Mouse (Mus musculus) embryonic facial prominence, embryonic 14.5 days (tissue): ENCODE data around the gene Pagr1b. TPM values are rescaled to one million over a fixed set of nuclear protein-coding genes. Genes with fewer than 3 reads are reported as not detected.

Source experiments
- ATAC-seq: fragments of 200-750 bp; cut with Nextera tagmentation; 2 replicates; pipeline ENCODE4 v1.8.0; 2017; ENCODE audit warnings: low read depth, moderate number of reproducible peaks, moderate TSS enrichment
- DNase-seq: peaks from one replicate; pipeline ENCODE4 v3.0.0-alpha.2; 2015; ENCODE audit warnings: low spot score
- H3K27ac ChIP-seq: fragments of 300-500 bp; sonication (generic); replicated peaks from 2 replicates; pipeline ENCODE4 v1.5.1; 2014; ENCODE audit warnings: low read depth, mild to moderate bottlenecking, low read length, moderate library complexity
- H3K27me3 ChIP-seq: fragments of 300-500 bp; sonication (generic); replicated peaks from 2 replicates; pipeline ENCODE4 v1.6.1; 2014; ENCODE audit warnings: low read length; ENCODE audit not compliant: control insufficient read depth, insufficient read depth
- H3K36me3 ChIP-seq: fragments of 300-500 bp; sonication (generic); 2 replicates; pipeline ENCODE4 v1.6.1; 2014; ENCODE audit warnings: low read length, mixed read lengths; ENCODE audit not compliant: control insufficient read depth, insufficient read depth
- H3K4me1 ChIP-seq: fragments of 300-500 bp; sonication (generic); 2 replicates; pipeline ENCODE4 v1.6.1; 2014; ENCODE audit warnings: antibody characterized with exemption, low read length; ENCODE audit not compliant: control insufficient read depth, insufficient read depth
- H3K4me2 ChIP-seq: fragments of 300-500 bp; sonication (generic); 2 replicates; pipeline ENCODE4 v1.6.1; 2014; ENCODE audit warnings: low read depth, mild to moderate bottlenecking, low read length, moderate library complexity, mixed read lengths
- H3K4me3 ChIP-seq: fragments of 300-500 bp; sonication (generic); 2 replicates; pipeline ENCODE4 v1.5.1; 2014; ENCODE audit warnings: low read depth, mild to moderate bottlenecking, low read length
- H3K9ac ChIP-seq: fragments of 300-500 bp; sonication (generic); 2 replicates; pipeline ENCODE4 v1.6.1; 2014; ENCODE audit warnings: low read depth, mild to moderate bottlenecking, low read length, moderate library complexity, mixed read lengths
- H3K9me3 ChIP-seq: fragments of 300-500 bp; sonication (generic); 2 replicates; pipeline ENCODE4 v1.6.1; 2016; ENCODE audit warnings: low read length; ENCODE audit not compliant: control insufficient read depth
- WGBS: fragments of 180-500 bp; shearing (Covaris S2); extraction: QIAGEN DNeasy Blood & Tissue Kit; methylation state at CpG from one replicate; pipeline ENCODE4 v1.1.7; 2014; 5-methylcytosine and 5-hydroxymethylcytosine counted together
- polyA plus RNA-seq: library from polyadenylated mRNA; unstranded; fragments of >200 nt; fragmentation: Nextera tagmentation; extraction: Ambion mirVana; gene quantifications from 2 replicates; pipeline ENCODE4 v1.2.1, GENCODE M21; 2014

The Pagr1b gene
- polyA plus RNA-seq, 1 experiment from 2014 or later: not detected

DNA sequence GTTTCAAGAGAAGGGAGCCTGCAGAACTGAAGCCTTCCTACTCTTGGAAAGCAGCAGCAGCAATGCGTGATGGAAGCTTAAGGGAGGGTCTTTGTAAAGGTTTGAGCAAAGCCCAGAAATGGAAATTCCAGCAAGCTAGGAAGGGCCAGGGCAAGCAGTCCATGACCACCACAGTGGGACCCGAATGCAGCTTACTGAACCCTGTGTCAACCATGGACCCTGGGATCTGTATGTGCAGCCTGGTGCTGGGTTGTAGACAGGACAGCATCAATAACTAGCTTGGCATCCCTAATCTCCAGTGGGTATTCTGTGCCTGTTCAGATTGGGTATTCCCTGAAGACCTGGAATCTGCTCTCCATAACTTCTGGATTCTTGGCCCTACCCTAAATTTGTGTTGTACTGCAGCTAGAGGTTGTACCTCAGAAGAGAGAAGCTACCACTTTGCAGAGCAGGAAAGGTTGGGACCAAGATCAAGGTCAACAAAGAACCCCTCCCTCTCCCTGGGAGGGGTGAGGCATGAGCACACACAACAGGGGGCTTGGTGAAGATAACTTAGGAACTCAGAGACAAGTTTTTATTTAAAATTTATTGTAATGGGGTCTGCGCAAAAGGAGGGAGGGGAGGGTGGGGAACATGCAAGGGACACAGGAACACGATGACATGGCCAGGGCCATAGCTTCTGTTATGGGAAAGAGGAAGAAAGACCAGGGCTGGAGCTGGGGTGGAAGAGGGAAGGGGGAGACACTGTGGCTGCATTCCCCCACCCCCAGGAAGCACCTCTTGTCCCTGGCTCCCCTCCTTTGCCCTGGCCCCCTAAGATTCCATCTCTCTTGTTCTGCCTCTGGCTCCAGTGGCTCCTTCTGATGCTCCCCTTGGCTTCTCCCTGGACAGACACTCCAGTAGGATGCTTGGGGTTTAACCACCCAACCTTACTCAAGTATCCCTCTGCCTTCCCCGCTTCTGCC, 5.6 kb upstream of the Pagr1b start:
- peak overlapping the region; percentile 84 for H3K27ac ChIP-seq
- H3K36me3 ChIP-seq: peaks cover 30% of the 10 kb centered on the region
- H3K9ac ChIP-seq: peak overlapping the region; percentile 78
- H3K27me3 ChIP-seq: no peaks in the 10 kb centered on the region
- WGBS: 38% methylated on average over 5 of the region's 5 CpGs
- ATAC-seq (no peak), DNase-seq (peak; percentile 38)
- H3K4me1 ChIP-seq: peaks cover 36% of the 10 kb centered on the region
- peak overlapping the region; percentile 59 for H3K4me3 ChIP-seq
- peak overlapping the region; percentile 83 for H3K4me2 ChIP-seq
- H3K9me3 ChIP-seq: no peaks in the 10 kb centered on the region

DNA sequence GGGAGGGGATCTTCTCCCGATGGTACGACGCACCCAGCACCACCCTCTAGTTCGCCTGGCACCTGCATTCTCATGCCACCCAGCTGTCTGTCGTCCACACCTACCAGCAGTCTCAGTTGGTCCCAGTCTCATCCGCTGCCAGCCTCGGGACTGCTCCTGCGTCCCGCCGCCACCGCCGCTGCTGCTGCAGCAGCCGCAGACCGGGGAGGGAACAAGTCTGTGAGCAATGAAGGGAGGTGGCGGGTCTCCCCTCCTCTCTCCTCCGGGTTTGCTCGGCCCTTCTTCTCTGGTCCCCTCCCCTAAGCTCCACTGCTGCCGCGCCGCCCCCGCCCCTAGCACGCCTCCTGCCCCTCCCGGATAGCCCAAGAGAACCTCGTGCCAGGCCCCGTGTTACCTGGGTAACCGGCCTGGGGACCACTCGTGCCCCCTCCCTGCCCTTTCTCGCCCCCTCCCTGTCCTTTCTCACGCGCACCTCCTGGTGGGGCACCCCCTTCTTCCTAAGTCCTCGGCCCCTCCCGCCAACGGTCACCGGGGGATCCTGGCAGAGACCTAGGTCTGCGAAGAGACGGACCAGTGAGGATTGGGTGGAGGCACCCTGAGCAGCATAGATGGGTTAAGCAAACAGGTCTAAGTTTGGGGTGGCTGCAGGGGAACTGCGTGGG, 4.7 kb upstream of the Pagr1b start, which contains the start of the genes Gm42742 and Prrt2:
Gene Gm42742, minus strand, starts transcription at position 197 of the 662 bp plus-strand sequence.
Gene Prrt2, minus strand, starts transcription at position 311 of the 662 bp plus-strand sequence.
- WGBS: 2% methylated on average over 32 of the region's 37 CpGs
- peak within 1 kb of the TSS; percentile 78 for H3K9ac ChIP-seq
- DNase-seq: peak; percentile 91
- H3K27me3 ChIP-seq: no peaks in the 10 kb centered on the region
- peak; percentile 48 for ATAC-seq
- peak within 1 kb of the TSS; percentile 84 for H3K27ac ChIP-seq
- H3K9me3 ChIP-seq: no peaks in the 10 kb centered on the region
- peaks cover 30% of the 10 kb centered on the region for H3K36me3 ChIP-seq
- H3K4me3 ChIP-seq: peak within 1 kb of the TSS; percentile 59
- peak within 1 kb of the TSS; percentile 83 for H3K4me2 ChIP-seq
- peaks cover 37% of the 10 kb centered on the region for H3K4me1 ChIP-seq

GRCm38 (mm10) chr7:127020491-127020890, 4.2 kb upstream of the Pagr1b start:
- DNase-seq (no peak), ATAC-seq (no peak)
- peaks cover 41% of the 10 kb centered on the region for H3K4me1 ChIP-seq
- no peaks in the 10 kb centered on the region for H3K27me3 ChIP-seq
- peak overlapping the region; percentile 59 for H3K4me3 ChIP-seq
- H3K27ac ChIP-seq: peak overlapping the region; percentile 84
- peak overlapping the region; percentile 78 for H3K9ac ChIP-seq
- no peaks in the 10 kb centered on the region for H3K9me3 ChIP-seq
- peaks cover 36% of the 10 kb centered on the region for H3K36me3 ChIP-seq
- WGBS: 36% methylated on average over 5 of the region's 5 CpGs
- peak overlapping the region; percentile 83 for H3K4me2 ChIP-seq

DNA sequence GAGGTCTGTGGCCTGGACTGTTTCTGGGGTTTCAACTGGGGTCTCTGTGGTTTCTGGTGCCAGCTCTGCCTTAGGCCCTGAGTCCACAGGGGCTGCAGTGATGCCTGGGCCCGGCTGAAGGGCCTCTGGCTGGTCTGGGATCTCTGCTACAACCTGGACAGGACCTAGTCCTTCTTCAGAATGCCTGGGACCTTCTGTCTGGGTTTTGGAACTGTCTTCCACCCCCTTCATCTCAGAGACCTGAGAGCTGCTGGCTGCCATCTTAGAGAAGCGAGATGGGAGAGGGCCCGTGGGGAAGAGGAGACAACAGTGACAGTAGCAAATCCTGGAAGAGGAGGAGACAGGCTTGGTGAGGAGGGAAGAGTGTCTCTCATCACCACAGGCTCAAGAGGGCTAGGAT, 3.7 kb upstream of the Pagr1b start:
- peaks cover 37% of the 10 kb centered on the region for H3K36me3 ChIP-seq
- peak overlapping the region; percentile 59 for H3K4me3 ChIP-seq
- no peaks in the 10 kb centered on the region for H3K9me3 ChIP-seq
- DNase-seq: no peak
- no peaks in the 10 kb centered on the region for H3K27me3 ChIP-seq
- ATAC-seq: no peak
- peak overlapping the region; percentile 83 for H3K4me2 ChIP-seq
- 40% methylated on average over 3 of the region's 3 CpGs for WGBS
- peak overlapping the region; percentile 84 for H3K27ac ChIP-seq
- H3K9ac ChIP-seq: peak overlapping the region; percentile 78
- peaks cover 41% of the 10 kb centered on the region for H3K4me1 ChIP-seq

DNA sequence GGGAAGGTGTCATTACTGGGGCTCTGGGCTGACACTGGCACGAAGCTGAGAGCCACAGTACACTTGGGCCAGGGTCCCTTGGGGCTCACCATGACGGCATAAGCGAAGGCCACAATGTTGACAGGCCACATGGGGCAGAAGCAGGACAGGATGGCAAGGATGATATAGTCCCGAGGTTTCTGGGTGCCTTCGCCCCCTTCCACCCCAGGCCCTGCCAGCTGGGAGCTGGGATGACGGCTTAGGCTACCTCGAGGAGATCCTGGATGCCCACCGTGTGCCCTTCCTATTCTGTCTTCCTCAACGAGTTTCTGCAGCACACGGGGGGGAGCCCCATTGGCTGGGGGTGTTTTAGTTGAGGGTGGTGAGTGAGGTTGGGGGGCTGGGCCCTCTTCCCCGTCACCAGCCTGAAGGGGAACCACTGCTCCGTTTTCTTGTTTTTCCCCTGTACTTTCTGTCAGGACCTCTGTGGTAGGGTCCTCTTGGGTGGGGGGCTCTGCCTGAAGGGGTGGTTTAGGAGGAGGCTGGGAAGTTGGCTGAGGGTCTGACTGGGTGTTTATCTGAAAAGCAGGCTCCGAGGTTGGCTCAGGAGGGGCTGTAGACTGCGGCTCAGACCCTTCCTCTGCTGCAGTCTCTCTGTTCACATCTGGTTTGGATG, 3.1 kb upstream of the Pagr1b start:
- Histone ChIP-seq H3K4me2 (peak overlapping the region; percentile 83), H3K9me3 (no peaks in the 10 kb centered on the region), H3K27me3 (no peaks in the 10 kb centered on the region), H3K27ac (peak overlapping the region; percentile 84), H3K9ac (peak overlapping the region; percentile 78), H3K4me1 (peaks cover 41% of the 10 kb centered on the region), H3K4me3 (peak overlapping the region; percentile 59), H3K36me3 (peaks cover 40% of the 10 kb centered on the region)
- ATAC-seq (no peak), DNase-seq (no peak)
- 55% methylated on average over 10 of the region's 14 CpGs for WGBS

DNA sequence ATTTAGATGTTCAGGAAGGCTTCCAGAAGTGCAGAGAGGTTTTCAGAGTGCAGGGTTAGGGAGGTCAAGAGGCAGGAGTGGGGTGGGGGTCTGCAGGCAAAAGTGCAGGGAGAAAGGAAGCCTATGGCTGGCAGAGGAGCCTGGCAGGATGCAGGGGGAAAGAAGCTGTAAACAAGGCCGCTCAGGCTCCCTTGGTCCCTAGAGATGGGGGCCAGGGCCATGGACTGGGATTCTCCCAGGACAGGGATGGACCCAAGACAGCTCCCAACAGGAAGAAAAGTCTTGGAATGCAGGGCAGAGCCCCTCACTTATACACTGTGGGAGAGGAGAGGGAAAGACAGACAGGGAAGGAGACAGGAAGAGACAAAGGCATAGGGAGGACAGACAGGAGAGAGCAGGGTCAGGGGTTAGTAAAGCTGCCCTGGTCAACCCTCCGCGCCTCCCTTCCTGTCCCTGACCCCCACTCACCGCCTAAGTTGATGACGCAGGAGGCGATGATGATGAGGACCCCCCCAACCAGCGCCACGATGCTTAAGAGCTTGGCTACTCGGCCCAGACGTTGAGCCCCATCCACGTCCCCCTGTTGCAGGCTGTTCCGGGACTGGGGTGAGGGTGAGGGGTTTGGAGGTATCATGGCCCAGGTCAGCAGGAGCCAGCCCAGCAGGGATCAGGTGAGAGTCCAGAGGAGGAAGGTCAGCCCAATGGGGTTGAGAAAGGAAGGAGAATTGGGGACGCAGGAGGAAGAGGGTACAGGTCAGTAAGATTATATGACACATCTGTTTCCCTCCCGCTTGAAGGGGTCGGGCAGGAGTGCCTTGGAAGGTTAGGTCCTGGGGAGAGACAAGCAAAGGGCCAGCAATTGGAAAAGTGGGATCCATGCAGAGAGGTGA, 2.4 kb upstream of the Pagr1b start:
- Histone ChIP-seq H3K4me2 (peak overlapping the region; percentile 83), H3K27ac (peak overlapping the region; percentile 77), H3K36me3 (peaks cover 40% of the 10 kb centered on the region), H3K9me3 (no peaks in the 10 kb centered on the region), H3K4me1 (peaks cover 37% of the 10 kb centered on the region), H3K9ac (peak overlapping the region; percentile 80), H3K4me3 (peak overlapping the region; percentile 73), H3K27me3 (no peaks in the 10 kb centered on the region)
- WGBS: 57% methylated on average over 14 of the region's 15 CpGs
- no peak for DNase-seq
- ATAC-seq: no peak

- no peaks in the 10 kb centered on the region for H3K27me3 ChIP-seq
- peaks cover 40% of the 10 kb centered on the region for H3K36me3 ChIP-seq
- 50% methylated on average over 6 of the region's 6 CpGs for WGBS
- peak overlapping the region; percentile 83 for H3K4me2 ChIP-seq
- peak overlapping the region; percentile 73 for H3K4me3 ChIP-seq
- H3K4me1 ChIP-seq: peaks cover 30% of the 10 kb centered on the region
- DNase-seq (no peak), ATAC-seq (no peak)
- H3K9ac ChIP-seq: peak overlapping the region; percentile 80
- no peaks in the 10 kb centered on the region for H3K9me3 ChIP-seq
- peak overlapping the region; percentile 77 for H3K27ac ChIP-seq
These were observed 1.7 kb upstream of the Pagr1b start for GRCm38 (mm10) chr7:127017950-127018345.
